Mouse (Mus musculus) liver, postnatal 0 days (tissue): ENCODE measurements around the gene Exog.

Experiments used
- CTCF ChIP-seq: sonication (generic); IDR thresholded peaks from 2 replicates; pipeline ENCODE4 v1.5.1; 2016; ENCODE audit warnings: antibody characterized with exemption, low read depth
- EP300 ChIP-seq: IDR thresholded peaks from 2 replicates; pipeline ENCODE4 v1.6.1; 2016; ENCODE audit warnings: antibody characterized with exemption, low read depth, mild to moderate bottlenecking

DNA sequence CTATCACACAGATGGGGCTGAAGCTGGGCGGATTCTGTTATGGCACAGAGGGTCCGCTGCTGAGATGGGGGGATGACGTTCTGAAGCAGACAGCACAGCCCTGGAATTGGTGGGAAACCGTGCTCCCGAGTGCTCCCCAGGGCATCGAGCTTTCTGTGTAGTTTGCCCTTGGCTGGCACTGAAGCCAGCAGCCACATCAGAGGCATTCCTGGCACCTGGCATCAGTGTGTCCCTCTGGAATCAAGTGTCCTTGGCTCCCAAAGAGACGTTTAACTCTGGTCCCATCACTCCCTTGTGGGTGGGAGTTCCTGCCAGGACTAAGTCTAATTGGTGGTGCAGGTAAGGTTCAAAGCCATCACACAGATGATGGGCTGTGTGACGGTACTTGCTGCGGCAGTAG is 51.6 kb downstream of the Exog start:
- TF ChIP-seq CTCF (no peak), EP300 (no peak)
